Mouse (Mus musculus) embryonic facial prominence, embryonic 13.5 days (tissue): ENCODE measurements around the gene Olfr1487. TPM values are rescaled to one million over a fixed set of nuclear protein-coding genes. Genes with fewer than 3 reads are reported as not detected.
"Not testable (repeated sequence)": the region's sequence is repeated elsewhere in the genome, so short reads cannot be mapped to it uniquely, and the experiment has no call there.

Experiments used
- ATAC-seq: fragments of 200-750 bp; cut with Nextera tagmentation; 2 replicates; pipeline ENCODE4 v1.8.0; 2017; ENCODE audit warnings: low read depth; ENCODE audit not compliant: insufficient number of reproducible peaks, insufficient read depth, low FRiP score, low TSS enrichment
- H3K27ac ChIP-seq: fragments of 300-500 bp; sonication (generic); 2 replicates; pipeline ENCODE4 v1.5.1; 2015; ENCODE audit warnings: moderate library complexity, mild to moderate bottlenecking, inconsistent platforms
- H3K27me3 ChIP-seq: fragments of 300-500 bp; sonication (generic); 2 replicates; pipeline ENCODE4 v1.6.1; 2015; ENCODE audit warnings: mild to moderate bottlenecking, inconsistent platforms
- H3K36me3 ChIP-seq: fragments of 300-500 bp; sonication (generic); 2 replicates; pipeline ENCODE4 v1.6.1; 2015; ENCODE audit warnings: mild to moderate bottlenecking, inconsistent platforms
- H3K4me1 ChIP-seq: fragments of 300-500 bp; sonication (generic); 2 replicates; pipeline ENCODE4 v1.6.1; 2015; ENCODE audit warnings: inconsistent platforms
- H3K4me2 ChIP-seq: fragments of 300-500 bp; sonication (generic); 2 replicates; pipeline ENCODE4 v1.6.1; 2015; ENCODE audit warnings: moderate library complexity, mild to moderate bottlenecking, inconsistent platforms
- H3K4me3 ChIP-seq: fragments of 300-500 bp; sonication (generic); 2 replicates; pipeline ENCODE4 v1.5.1; 2015; ENCODE audit warnings: mild to moderate bottlenecking, inconsistent platforms
- H3K9ac ChIP-seq: fragments of 300-500 bp; sonication (generic); 2 replicates; pipeline ENCODE4 v1.6.1; 2015; ENCODE audit warnings: mild to moderate bottlenecking, inconsistent platforms
- H3K9me3 ChIP-seq: fragments of 300-500 bp; sonication (generic); 2 replicates; pipeline ENCODE4 v1.6.1; 2016; ENCODE audit warnings: inconsistent platforms
- WGBS: fragments of 180-500 bp; shearing (Covaris S2); methylation state at CpG from one replicate; pipeline ENCODE4 v1.1.7; 2015; ENCODE audit warnings: mixed read lengths; 5-methylcytosine and 5-hydroxymethylcytosine counted together
- microRNA-seq: library from miRNA; unstranded; fragments of <30 nt; microRNA quantifications from one replicate; pipeline ENCODE4, GENCODE M21; 2016
- polyA plus RNA-seq: library from polyadenylated mRNA; unstranded; fragments of >200 nt; fragmentation: Nextera tagmentation; extraction: Ambion mirVana; gene quantifications from 2 replicates; pipeline ENCODE4 v1.2.1, GENCODE M21; 2015

Olfr1487 gene
- polyA plus RNA-seq: not detected in 2 replicates

GRCm38 (mm10) chr19:13617075-13617474, at the start of gene Olfr1487:
Gene Olfr1487, plus strand, starts transcription at chr19:13617375.
- not testable (repeated sequence) for H3K4me2 ChIP-seq, H3K4me3 ChIP-seq, ATAC-seq, H3K27ac ChIP-seq, H3K9ac ChIP-seq, H3K27me3 ChIP-seq, H3K9me3 ChIP-seq, H3K4me1 ChIP-seq, H3K36me3 ChIP-seq
- 88% methylated on average over 2 of the region's 2 CpGs for WGBS

GRCm38 (mm10) chr19:13583211-13583610, 34.0 kb upstream of the Olfr1487 start, which contains the start of gene Olfr1484:
Gene Olfr1484, plus strand, starts transcription at chr19:13583511.
- H3K9ac ChIP-seq: no peak within 1 kb of the TSS
- no peaks in the 10 kb centered on the region for H3K4me1 ChIP-seq
- H3K36me3 ChIP-seq: no peaks in the 10 kb centered on the region
- H3K9me3 ChIP-seq: 0 out of 2 replicates have a peak, but pooled peaks cover 4% of the 10 kb centered on the region
- H3K27ac ChIP-seq: no peak within 1 kb of the TSS
- H3K4me2 ChIP-seq: no peak within 1 kb of the TSS
- no peaks in the 10 kb centered on the region for H3K27me3 ChIP-seq
- WGBS: 82% methylated on average over 1 of the region's 1 CpGs
- ATAC-seq: no peak
- no peak within 1 kb of the TSS for H3K4me3 ChIP-seq

GRCm38 (mm10) chr19:13631321-13631720, 14.1 kb downstream of the Olfr1487 start, which contains the start of gene Olfr1489:
Gene Olfr1489, plus strand, starts transcription at chr19:13631621.
- no peaks in the 10 kb centered on the region for H3K36me3 ChIP-seq
- H3K4me1 ChIP-seq: no peaks in the 10 kb centered on the region
- H3K4me2 ChIP-seq: no peak within 1 kb of the TSS
- H3K9ac ChIP-seq: no peak within 1 kb of the TSS
- no peak within 1 kb of the TSS for H3K27ac ChIP-seq
- H3K9me3 ChIP-seq: peaks cover 3% of the 10 kb centered on the region; the same call in 1 of the 2 replicates
- WGBS: 84% methylated on average over 1 of the region's 1 CpGs
- no peaks in the 10 kb centered on the region for H3K27me3 ChIP-seq
- ATAC-seq: no peak
- H3K4me3 ChIP-seq: no peak within 1 kb of the TSS

- 72% methylated on average over 1 of the region's 1 CpGs for WGBS
- ATAC-seq: no peak
Observed at GRCm38 (mm10) chr19:13650791-13651190, 33.6 kb downstream of the Olfr1487 start, which contains the start of gene Olfr1490. Gene Olfr1490, plus strand, starts transcription at chr19:13651091.

More at GRCm38 (mm10) chr19:13650791-13651190, 33.6 kb downstream of the Olfr1487 start, which contains the start of gene Olfr1490:
- Histone ChIP-seq H3K27ac (no peak within 1 kb of the TSS), H3K4me3 (no peak within 1 kb of the TSS), H3K9ac (no peak within 1 kb of the TSS), H3K27me3 (no peaks in the 10 kb centered on the region), H3K4me1 (no peaks in the 10 kb centered on the region), H3K36me3 (no peaks in the 10 kb centered on the region), H3K9me3 (0 out of 2 replicates have a peak, but pooled peaks cover 12% of the 10 kb centered on the region), H3K4me2 (no peak within 1 kb of the TSS)

Small RNAs within 50 kb of the gene (microRNA-seq; reads per million reads assigned to microRNA genes)
- not detected for gene Gm22323
- not detected for gene Gm23931

Other genes starting within 250 kb of the Olfr1487 start
- gene Olfr1469, start 209.5 kb upstream of the Olfr1487 start, polyA plus RNA-seq: not detected in 2 replicates
- not detected in 2 replicates for gene Olfr1471, start 174.0 kb upstream of the Olfr1487 start, polyA plus RNA-seq
- not detected in 2 replicates for gene Olfr1472, start 161.3 kb upstream of the Olfr1487 start, polyA plus RNA-seq
- not detected in 2 replicates for gene Olfr1474, start 147.8 kb upstream of the Olfr1487 start, polyA plus RNA-seq
- not detected in 2 replicates for gene Olfr1475, start 137.2 kb upstream of the Olfr1487 start, polyA plus RNA-seq
- not detected in 2 replicates for gene Olfr1477, start 116.8 kb upstream of the Olfr1487 start, polyA plus RNA-seq
- not detected in 2 replicates for gene Olfr1480, start 89.5 kb upstream of the Olfr1487 start, polyA plus RNA-seq
- not detected in 2 replicates for gene Olfr1484, start 33.9 kb upstream of the Olfr1487 start, polyA plus RNA-seq
- gene Olfr1489, start 14.2 kb downstream of the Olfr1487 start, polyA plus RNA-seq: not detected in 2 replicates
- not detected in 2 replicates for gene Olfr1490, start 33.7 kb downstream of the Olfr1487 start, polyA plus RNA-seq
- not detected in 2 replicates for gene Olfr1491, start 79.9 kb downstream of the Olfr1487 start, polyA plus RNA-seq
- gene Olfr1493-ps1, start 105.9 kb downstream of the Olfr1487 start, polyA plus RNA-seq: not detected in 2 replicates
- not detected in 2 replicates for gene Olfr1494, start 122.4 kb downstream of the Olfr1487 start, polyA plus RNA-seq
- gene Olfr1495, start 147.2 kb downstream of the Olfr1487 start, polyA plus RNA-seq: not detected in 2 replicates
- gene Olfr1496, start 160.5 kb downstream of the Olfr1487 start, polyA plus RNA-seq: not detected in 2 replicates
- gene Olfr1497, start 180.8 kb downstream of the Olfr1487 start, polyA plus RNA-seq: not detected in 2 replicates
- gene Olfr1499, start 202.1 kb downstream of the Olfr1487 start, polyA plus RNA-seq: not detected in 2 replicates
- not detected in 2 replicates for gene Olfr1500, start 213.1 kb downstream of the Olfr1487 start, polyA plus RNA-seq
- gene Olfr1501, start 233.3 kb downstream of the Olfr1487 start, polyA plus RNA-seq: not detected in 2 replicates
- not detected in 2 replicates for gene Olfr1502, start 244.4 kb downstream of the Olfr1487 start, polyA plus RNA-seq